Mouse (Mus musculus): ENCODE measurements at regions not wholly inside any gene's neighbourhood (a gene's known extent, or its start where the extent isn't known, plus 50 kb on each side); places are given as distances from the start of the nearest gene placed in this dataset.
A peak's percentile ranks its signal among the peaks of the same experiment; 100 is the strongest.

DNA sequence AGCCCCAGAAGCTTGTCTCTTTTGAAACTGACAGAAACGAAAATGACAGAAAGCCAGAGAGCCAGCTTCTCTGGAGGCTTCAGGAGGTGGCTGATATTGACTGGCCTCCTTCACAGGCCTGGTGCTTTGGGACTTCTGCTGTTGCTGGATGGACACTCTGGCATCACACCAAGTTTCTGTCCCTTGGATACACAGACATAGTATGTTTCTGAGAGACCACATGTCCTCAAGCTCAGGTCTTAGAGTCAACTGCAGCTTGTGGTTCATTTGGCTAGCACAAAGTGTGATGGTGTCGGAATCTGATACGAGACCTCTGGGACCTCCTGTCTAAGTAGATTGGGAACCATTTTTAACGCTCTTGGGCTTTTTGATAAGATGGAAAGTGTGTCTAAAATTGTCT is 502.0 kb downstream of the Sqor start:
- DNase-seq (ENCODE audit: low spot score), result no peak

DNA sequence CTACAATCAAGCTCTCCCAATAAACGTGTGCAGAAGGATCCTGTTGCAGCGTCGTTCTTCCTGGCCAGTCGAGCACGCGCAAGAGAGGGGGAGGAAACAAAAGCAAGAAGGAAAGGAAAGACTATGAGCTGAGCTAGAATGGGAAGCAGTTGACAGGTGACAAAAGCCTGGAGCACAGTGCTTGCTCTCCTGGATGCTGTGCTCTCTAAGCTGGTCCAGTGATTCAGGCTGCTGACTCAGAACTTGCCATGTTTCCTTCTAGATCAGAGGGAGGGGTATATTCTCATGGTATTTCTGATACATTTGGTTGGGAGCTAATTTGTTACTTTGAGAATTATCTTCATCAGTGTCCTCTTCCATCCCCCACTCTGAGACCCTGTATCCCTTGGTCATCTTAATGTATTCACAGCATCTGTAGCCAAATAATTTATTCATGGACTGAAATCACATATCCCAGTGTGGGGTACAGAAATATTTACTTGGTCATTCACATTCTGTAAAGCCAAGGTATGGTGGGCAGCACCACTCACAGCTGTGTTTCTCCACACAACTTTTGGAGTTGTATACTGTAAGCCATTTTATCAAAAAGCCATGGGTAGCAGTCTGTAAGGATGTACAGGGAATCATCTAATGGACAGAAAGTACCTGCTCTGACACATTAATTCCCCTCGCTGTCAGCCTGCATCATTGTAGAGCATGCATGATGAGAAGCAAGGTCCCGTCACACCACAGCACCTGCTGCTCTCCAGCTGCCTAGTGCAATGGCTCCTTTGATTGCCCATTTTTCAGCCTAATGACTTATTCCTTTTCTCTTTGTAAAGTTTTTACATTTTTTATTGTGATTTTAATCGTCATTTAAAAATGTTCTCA is 510.1 kb downstream of the Sqor start:
- no peak for DNase-seq (ENCODE audit: low spot score)

DNA sequence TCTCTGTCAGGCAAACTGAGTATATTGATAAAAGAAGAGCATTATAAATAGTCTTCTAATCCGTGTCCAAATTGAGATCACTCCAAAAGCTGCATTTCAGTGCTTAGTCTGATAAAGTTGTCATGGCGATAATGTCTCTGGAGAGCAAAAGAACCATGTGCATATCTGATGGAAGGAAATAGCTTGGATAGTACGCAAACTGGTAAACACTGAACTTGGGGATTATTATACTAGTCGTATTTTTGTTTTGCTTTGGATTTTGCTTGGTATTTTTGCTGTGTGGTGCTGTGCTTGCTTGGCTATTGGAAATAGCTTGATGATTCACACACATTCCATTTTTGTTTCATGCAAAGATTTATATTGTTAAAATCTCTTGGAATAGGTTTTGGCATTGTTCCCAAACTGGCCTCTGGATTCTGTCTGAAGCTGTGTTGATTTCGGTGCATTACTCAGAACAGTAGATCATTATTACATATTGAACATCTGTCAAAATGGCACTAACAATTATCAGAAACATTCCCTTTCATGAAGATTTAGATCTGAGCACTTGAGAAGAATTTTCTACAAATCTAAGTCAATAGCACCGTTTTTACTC is 510.8 kb downstream of the Sqor start:
- no peak for DNase-seq (ENCODE audit: low spot score)

DNA sequence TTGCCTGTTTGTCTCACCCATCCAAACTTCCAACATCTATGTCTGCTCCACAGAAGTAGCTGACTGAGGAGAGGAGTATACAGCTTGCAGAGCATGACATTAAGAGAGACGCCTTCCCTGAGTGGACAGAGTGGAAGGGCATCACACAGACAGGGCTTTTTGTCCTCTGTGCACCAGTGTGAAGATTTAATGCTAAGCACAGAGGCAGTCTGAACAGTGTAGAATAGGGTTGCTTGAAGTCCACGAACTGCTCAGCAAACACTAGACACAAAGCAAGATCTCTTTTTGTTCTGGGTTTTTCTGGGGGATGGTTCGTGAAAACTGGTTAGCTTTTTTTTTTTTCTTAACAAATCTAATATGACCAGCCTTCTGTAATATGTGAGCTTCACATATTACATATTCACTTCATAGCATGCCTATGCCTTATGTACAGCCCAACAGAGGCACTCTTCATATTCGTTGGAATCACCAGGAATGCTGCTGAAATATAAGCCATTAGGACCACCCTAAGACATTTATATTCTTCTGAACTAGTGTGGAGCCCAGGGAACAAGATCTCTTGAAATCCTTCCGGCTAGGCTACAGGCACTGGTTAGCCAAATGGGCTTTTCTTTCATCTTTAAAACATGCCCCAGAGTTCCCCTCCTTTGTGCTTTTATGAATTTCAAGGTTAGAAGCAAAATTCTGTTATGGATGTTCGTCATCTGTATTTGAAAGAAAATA is 546.7 kb downstream of the Sqor start:
- DNase-seq (ENCODE audit: low spot score), result no peak

DNA sequence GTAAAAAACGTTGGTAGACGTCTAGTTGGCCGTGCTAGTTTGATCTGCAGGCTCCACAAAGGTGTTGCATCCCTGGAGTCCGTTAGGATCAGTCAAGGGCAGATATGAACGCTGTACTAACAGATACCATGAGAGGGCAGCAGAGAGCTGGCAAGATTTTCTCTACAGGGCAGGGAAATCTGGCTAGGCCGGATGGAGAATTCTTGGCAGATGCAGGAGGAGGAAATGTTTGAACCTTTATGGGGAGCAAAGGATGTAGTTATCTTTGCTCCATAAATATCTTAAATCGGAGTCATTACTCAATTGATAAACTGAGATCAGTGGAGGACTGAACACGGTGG is 547.2 kb downstream of the Sqor start:
- DNase-seq (ENCODE audit: low spot score), result peak; percentile 74

DNA sequence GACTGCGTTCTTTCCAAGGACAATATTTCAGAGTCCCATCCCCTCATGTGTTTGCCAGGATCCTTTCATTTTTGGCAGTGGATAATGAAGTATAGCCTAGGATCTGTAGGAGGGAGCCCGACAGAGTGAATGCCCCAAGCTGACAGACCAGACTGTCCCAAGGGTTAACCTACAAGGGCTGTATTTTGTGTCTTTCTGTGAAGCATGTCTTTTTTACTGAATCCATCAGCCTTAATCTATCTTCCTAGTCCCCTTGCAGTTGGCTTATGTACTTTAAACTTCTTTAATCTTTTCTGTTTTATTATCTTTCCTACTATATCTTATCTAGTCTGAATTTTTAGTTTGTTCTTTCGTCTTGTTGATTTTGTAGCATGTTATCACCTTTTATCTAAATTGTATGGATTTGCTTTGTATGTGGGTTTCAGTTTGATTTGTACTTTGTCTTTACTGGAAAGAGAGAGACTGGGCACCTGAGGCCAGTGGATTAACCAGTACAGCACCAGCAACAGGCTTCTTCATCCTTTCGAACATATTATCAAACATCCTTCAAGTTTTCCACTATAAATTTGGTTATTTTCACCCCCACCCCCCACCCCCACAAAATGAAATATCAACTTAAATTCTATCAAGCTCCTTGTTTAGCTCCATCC is 555.5 kb downstream of the Sqor start:
- no peak for DNase-seq (ENCODE audit: low spot score)

DNA sequence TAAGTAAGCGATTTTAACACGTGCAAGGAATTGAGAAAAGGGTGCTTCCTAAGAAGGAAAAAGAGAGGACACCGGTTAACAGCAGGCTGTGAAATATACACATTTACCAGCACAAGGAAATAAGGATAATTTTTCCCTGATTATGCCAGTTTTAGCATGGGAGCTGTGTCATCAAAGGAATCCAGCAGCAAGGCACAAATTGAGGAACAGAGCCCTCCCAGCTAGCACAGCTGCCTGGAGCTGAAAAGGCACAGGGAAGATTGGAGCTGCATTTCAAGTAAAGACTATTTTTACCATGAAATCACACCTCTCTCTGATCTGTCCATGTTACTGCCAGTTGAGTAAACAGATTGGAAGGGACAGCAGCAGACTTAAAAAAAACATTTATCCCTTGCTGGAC is 558.7 kb downstream of the Sqor start:
- DNase-seq (ENCODE audit: low spot score), result no peak

DNA sequence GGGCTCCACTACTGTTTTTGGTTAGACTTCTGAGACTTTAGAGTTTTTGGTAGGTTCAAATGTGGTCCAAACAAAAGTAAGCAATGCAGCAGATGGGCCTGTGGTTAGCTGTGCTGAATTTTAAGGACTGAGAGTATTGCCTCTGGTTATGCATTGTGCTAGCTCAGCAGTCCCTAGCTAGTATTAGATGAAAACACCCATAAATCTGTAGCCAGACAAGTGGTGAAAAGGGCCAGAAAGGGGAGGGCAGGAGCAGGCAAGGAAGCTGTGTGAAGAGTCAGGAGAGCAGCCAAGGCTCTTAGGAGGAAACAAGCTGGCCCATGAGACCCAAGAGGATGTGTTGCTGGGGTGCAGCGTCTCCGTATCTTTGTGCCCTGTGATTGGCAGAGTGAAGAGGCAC is 559.9 kb downstream of the Sqor start:
- DNase-seq (ENCODE audit: low spot score), result no peak

DNA sequence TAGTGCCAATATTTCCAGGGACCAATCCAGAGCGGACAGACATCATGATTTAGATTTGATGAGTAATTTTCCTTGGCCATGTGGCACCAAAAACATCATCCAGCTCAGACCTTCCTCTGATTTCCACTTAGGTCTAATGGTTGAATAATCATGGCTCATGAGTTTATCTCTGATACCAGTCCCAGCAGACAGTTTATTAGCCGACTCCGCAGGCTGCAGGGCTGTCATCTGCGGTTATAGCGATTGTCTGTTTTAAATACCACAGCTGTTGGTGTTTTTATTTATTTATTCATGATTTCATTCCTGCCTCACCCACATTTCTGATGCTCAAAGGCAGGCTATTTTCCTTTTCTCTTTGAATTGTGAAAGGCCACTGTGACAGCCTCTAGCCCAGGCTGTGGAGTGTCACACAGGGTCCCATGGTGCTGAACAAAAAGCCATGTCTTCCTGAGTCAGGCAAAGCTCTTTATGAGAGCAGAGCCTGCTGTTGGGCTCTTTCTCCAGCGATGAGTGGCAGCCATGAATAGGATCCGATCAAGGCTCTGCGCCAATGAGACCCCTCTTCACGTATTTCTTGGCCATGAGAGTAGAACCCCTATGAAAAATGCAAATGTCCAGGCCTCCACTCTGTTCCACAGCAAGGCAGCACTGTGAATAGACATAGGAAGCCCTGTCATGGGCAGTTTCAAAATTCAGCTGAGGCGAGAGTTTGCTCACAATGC is 584.7 kb downstream of the Sqor start:
- no peak for DNase-seq (ENCODE audit: low spot score)

DNA sequence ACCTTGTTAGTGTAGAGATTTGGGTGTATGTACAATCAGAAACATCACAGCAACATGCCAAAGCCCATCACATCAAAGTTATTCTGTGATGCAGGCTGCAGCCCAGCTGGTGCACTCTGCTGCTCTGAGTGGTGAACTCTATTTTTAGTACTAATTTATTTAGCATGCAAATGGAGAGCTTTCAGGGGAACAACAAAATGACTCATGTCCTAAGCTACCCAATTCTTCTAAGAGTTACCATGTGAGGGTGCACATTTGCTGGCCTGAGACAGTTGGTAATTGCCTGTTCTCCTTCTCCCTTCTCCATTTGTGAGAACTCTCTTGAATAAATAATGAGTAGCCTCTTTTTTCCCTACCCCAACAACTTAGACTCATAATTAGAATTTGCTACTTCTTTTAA is 599.2 kb downstream of the Sqor start:
- no peak for DNase-seq (ENCODE audit: low spot score)

DNA sequence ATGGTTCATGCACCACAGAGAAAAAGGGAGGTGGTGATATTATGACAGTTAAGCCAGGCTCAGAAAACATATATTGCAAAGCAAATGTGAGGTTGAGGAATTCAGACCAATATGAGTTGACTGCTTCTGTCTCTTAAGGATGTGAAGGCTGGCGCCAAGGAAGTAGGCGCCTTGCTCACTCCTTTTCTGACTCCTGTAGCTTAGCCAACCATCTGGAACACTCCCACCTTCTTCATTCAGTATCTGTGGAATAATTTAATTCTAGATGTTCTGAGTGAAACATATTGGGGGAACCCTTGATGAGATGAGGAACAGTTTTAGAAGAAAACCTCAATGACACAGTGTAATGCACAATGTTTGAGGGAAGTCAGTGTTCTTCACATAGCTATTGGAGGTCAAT is 601.5 kb downstream of the Sqor start:
- no peak for DNase-seq (ENCODE audit: low spot score)

DNA sequence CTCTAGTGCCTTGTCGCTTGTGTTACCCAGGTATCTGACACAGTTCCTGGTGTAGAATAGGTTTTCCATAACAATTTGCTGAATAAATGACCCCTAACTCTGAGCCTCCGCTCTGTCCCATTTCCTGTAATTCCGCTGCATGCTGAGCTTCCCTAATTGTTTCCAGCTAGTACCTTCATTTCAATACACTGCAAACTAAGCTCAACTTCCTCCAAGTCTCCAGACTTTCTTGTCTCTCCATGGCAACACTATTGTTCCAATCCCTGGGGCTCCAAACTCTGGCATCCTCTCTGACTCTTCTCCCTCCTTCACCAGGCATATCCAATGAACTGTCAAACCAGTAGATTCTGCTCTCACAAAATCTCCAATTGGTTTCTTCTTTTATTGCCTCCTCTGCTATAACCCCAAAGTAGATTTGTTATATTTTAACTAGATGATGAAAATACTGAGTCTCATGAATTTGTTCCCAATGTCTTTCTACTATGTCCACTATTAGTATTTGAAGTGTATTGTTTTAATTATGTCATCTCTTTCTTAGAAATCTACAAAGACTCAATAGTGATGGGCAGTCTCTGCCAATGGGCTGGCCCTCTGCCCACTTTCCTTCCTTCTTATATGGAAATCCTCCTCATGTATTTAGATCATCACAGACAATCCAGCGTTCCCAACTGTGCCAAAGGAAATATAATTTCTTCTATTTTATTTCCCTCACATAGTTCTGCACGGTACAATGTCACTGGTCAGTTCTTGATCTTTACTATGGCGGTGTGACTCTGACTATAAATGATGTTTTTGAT is 620.8 kb downstream of the Sqor start:
- DNase-seq (ENCODE audit: low spot score), result no peak

DNA sequence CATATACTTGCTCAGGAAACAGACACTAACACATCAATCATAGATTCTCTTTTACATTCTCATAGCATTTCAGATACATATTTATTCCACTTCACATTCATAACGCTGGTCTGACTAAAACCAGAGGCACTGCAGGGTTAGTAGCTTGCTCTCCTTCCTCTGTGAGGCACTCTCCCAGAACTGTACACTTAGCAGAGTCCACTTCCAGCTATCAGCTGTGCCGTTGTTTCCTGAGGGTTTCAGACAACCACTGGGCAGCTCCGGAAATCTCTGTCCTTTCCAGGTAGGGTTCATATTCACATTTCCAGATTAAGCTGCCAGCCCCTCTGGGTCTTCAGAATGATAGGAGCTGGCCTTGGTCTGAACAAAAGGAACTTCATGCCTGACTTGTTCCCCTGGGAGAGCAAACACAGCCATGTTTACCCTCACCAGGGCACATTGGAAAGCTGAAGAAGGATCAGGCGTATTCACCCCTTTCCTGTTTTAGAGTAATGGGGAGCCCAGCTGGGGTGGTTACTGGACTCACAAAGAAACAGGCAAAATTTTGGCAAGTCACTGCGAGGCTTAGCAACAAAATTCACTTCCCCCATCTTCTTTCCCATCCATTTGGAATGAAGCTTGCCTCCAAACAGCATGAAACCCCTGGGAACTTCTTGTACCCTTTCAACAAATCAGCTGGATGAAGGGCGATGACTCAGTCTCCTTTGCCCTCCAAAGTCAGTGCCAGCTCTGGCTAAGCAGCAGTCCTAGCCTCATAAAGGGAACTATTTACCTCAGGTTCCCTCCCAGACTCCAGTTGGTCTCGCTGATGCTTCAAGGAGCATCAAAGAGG is 622.0 kb downstream of the Sqor start:
- DNase-seq (ENCODE audit: low spot score), result no peak

DNA sequence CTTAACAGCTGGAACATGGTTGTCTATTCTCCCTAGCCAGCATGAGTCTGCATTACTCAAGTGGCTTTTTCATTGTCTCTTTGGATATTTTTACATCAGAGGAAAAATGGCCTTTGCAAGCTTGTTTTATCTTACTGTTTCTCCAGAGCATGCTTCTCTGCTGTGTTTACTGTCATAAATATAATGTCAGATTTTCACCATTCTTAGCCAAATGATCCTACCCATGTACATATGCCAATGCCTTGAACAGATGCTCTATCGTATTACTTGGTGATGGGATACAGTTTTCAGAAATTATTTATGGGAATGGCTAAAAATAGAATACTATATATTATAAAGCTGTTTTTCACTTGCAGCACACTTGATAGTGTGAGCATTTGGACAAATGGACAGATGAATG is 625.9 kb downstream of the Sqor start:
- no peak for DNase-seq (ENCODE audit: low spot score)

DNA sequence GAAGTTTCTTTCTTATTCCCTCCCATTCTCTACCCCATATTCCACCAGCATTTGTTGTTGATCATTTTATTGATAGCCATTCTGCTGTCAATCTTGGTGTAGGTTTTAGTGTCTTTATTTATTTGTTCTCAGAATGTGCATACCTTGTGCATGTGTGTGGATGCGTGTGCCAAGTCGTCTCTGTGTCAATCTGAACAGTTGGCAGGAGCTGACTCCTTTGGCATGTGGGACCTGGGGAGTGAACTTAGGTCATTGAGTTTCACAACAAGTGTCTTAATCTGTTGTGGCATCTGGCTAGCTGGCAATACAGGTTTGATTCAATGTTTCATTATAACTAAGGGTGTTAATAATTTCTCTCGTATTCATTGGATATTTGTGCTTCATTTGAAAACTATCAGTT is 629.3 kb downstream of the Sqor start:
- DNase-seq (ENCODE audit: low spot score), result no peak

DNA sequence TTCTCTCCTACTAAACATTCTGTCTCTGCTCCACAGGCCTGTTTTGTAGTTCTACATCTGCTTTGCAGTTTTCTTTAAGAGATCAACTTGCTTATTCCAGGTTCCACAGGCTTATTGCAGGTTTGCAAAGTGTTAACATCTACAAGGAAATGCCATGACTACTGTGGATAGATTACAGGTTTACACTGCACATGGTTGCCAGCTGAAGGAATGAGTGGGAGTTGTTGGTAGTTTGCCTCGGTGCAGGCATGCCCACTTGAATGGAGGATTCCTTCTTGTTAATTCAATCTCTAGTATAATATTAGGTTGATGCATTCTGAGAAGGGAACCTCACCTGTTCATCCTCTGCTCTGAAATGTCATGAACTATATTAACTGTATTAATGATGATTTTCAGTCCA is 632.5 kb downstream of the Sqor start:
- no peak for DNase-seq (ENCODE audit: low spot score)

DNA sequence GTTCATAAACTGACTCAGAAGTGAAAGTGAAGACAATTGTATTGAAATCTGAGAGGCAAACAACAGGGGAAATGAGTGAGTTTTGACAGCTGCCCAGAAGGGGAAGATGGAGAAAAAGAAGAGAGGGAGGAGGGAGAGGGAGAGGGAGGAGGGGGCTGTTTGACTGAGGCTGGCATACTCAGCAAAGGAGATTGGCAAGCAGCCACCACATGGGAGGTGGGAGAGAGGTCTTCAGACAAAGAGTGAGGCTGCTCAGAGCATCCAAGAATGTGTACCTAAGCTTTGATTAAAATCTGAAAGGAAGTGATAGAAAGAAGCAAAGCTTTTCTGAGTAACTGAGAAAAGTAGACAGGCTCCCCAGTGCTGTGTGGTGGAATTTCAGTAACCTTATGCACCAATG is 636.0 kb downstream of the Sqor start:
- DNase-seq (ENCODE audit: low spot score), result no peak

DNA sequence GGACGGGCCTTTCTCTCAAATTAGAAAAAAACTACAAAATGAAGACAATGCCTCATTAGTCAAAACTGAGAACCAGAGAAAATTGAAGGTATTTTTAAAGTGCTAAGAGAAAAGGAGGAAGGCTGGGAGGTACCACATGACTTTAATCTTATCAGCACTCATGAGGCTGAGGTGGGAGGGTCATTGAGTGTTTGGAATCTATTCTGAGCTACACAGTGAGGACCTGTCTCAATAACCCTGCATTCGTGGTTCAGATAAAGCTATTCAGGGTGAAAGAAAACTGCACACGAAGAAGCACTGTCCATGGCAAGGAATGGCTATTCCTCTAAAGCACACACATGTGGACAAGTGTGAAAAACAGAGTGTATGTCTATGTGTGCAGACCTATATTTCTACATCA is 644.0 kb downstream of the Sqor start:
- DNase-seq (ENCODE audit: low spot score), result no peak

DNA sequence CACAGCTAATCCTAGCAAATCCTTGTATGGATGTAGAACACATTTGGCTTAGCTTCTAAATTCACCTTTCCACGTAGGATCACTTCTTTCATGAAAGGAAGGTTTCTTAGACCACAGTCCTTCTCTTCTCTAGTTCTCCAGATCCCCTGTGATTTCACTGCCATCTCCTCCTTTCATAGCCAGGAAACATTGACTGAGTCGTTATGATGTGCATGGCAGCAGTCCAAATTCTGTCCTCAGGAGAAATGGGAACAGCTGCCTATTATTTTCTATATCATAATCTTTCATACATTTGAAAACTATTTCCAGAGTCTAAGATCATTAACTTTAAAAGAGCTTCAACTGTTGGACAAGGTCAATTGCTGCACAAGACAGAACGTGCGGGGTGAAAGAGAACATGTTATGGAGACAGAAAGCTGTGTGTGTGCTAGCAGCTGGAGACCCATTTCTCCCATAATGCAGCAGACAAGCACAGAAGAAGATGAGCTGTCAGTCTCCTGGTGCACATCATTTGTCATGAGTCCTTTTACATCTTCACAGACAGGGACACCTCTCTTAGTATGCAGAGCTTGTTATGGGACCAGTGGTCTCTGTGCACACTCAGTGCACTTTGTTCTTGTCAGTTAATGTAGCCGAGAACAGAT is 631.6 kb upstream of the Sema6d start:
- DNase-seq (ENCODE audit: low spot score), result no peak

DNA sequence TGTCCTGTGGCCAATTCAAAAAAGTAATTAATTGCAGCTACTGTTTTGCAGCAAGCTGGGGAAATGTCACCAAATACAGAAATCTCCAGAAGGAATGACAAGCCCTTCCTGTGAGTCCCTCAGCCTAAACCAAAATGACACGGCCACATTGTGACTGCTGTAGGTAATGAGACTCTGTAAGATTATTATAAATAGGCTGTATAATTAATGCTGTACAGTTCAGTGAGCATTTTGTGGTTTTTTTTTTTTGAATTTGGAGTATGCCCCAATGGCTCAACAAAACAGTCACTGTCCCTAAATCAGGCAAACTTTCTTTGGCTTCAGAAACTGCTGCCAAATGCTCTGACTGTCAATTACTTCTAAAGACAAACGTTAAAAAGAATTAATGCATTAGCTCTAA is 615.9 kb upstream of the Sema6d start:
- no peak for DNase-seq (ENCODE audit: low spot score)
